Mouse (Mus musculus) spleen, adult 2 months (tissue): ENCODE results near the gene Bdnf.

Experiments
- CTCF ChIP-seq: fragments of 200-500 bp; IDR thresholded peaks from 2 replicates; pipeline ENCODE4 v1.5.1; 2011; ENCODE audit warnings: mild to moderate bottlenecking, inconsistent platforms; ENCODE audit not compliant: insufficient read depth, insufficient read length, insufficient replicate concordance; ENCODE audit errors: extremely low read depth
- POLR2A ChIP-seq: fragments of 200-500 bp; IDR thresholded peaks from 2 replicates; pipeline ENCODE4 v1.6.1; 2011; ENCODE audit warnings: low read depth, low read length, inconsistent platforms

- no peak for TF ChIP-seq CTCF
- TF ChIP-seq POLR2A, result no peak
Measured at GRCm38 (mm10) chr2:109734228-109734627, 59.7 kb downstream of the Bdnf start.
